Mouse (Mus musculus) neural tube, embryonic 14.5 days (tissue): ENCODE measurements at regions not wholly inside any gene's neighbourhood (a gene's known extent, or its start where the extent isn't known, plus 50 kb on each side); places are given as distances from the start of the nearest gene placed in this dataset.

Experiments
- ATAC-seq: fragments of 200-750 bp; cut with Nextera tagmentation; 2 replicates; pipeline ENCODE4 v1.8.0; 2017; ENCODE audit warnings: low read depth, mild to moderate bottlenecking, moderate TSS enrichment, moderate library complexity
- H3K27ac ChIP-seq: fragments of 300-500 bp; sonication (generic); 2 replicates; pipeline ENCODE4 v1.5.1; 2014; ENCODE audit warnings: low read depth, mild to moderate bottlenecking, control low read depth, low read length, moderate library complexity, mixed read lengths
- H3K27me3 ChIP-seq: fragments of 300-500 bp; sonication (generic); 2 replicates; pipeline ENCODE4 v1.6.1; 2014; ENCODE audit warnings: low read length; ENCODE audit not compliant: control insufficient read depth, insufficient read depth
- H3K36me3 ChIP-seq: fragments of 300-500 bp; sonication (generic); 2 replicates; pipeline ENCODE4 v1.6.1; 2014; ENCODE audit warnings: low read length, mixed read lengths; ENCODE audit not compliant: control insufficient read depth, insufficient read depth
- H3K4me1 ChIP-seq: fragments of 300-500 bp; sonication (generic); 2 replicates; pipeline ENCODE4 v1.6.1; 2014; ENCODE audit warnings: low read length; ENCODE audit not compliant: control insufficient read depth, insufficient read depth
- H3K4me2 ChIP-seq: fragments of 300-500 bp; sonication (generic); 2 replicates; pipeline ENCODE4 v1.6.1; 2014; ENCODE audit warnings: mild to moderate bottlenecking, low read depth, low read length, control low read depth
- H3K4me3 ChIP-seq: fragments of 300-500 bp; sonication (generic); 2 replicates; pipeline ENCODE4 v1.5.1; 2014; ENCODE audit warnings: low read depth, low read length, control low read depth, mixed read lengths
- H3K9ac ChIP-seq: fragments of 300-500 bp; sonication (generic); replicated peaks from 2 replicates; pipeline ENCODE4 v1.6.1; 2014; ENCODE audit warnings: low read depth, mild to moderate bottlenecking, control low read depth, low read length, mixed read lengths
- H3K9me3 ChIP-seq: fragments of 300-500 bp; sonication (generic); 2 replicates; pipeline ENCODE4 v1.6.1; 2016; ENCODE audit warnings: low read length; ENCODE audit not compliant: control insufficient read depth
- WGBS: fragments of 180-500 bp; shearing (Covaris S2); extraction: QIAGEN DNeasy Blood & Tissue Kit; methylation state at CpG from one replicate; pipeline ENCODE4 v1.1.7; 2014; 5-methylcytosine and 5-hydroxymethylcytosine counted together

GRCm38 (mm10) chr11:92858170-92858569 is 239.7 kb upstream of the Car10 start:
- no peak for ATAC-seq
- WGBS: 84% methylated on average over 2 of the region's 2 CpGs
- no peak overlapping the region for H3K27ac ChIP-seq

GRCm38 (mm10) chr11:92889693-92890454 is 208.0 kb upstream of the Car10 start:
- Histone ChIP-seq H3K27me3 (no peaks in the 10 kb centered on the region), H3K4me1 (no peaks in the 10 kb centered on the region), H3K4me2 (no peak overlapping the region), H3K27ac (no peak overlapping the region), H3K9me3 (no peaks in the 10 kb centered on the region), H3K36me3 (no peaks in the 10 kb centered on the region), H3K9ac (no peak overlapping the region), H3K4me3 (no peak overlapping the region)
- 51% methylated on average over 8 of the region's 8 CpGs for WGBS
- 0 out of 2 replicates have a peak, but pooled peaks have one; percentile 41 for ATAC-seq

More at GRCm38 (mm10) chr11:92858170-92858569, 239.7 kb upstream of the Car10 start:
- Histone ChIP-seq H3K36me3 (no peaks in the 10 kb centered on the region), H3K4me2 (no peak overlapping the region), H3K4me1 (no peaks in the 10 kb centered on the region), H3K9ac (no peak overlapping the region), H3K27me3 (no peaks in the 10 kb centered on the region), H3K4me3 (no peak overlapping the region), H3K9me3 (no peaks in the 10 kb centered on the region)

- ATAC-seq: no peak
- no peak overlapping the region for H3K4me2 ChIP-seq
- no peaks in the 10 kb centered on the region for H3K36me3 ChIP-seq
- H3K27ac ChIP-seq: no peak overlapping the region
- H3K4me1 ChIP-seq: no peaks in the 10 kb centered on the region
- H3K9ac ChIP-seq: no peak overlapping the region
- no peaks in the 10 kb centered on the region for H3K9me3 ChIP-seq
- no peaks in the 10 kb centered on the region for H3K27me3 ChIP-seq
- no peak overlapping the region for H3K4me3 ChIP-seq
- WGBS: 21% methylated on average over 7 of the region's 7 CpGs
These were observed 198.5 kb upstream of the Car10 start for GRCm38 (mm10) chr11:92899296-92899695.
